Comparison of ENCODE assay signal across 14 mouse cellular contexts in the genomic region with DNA sequence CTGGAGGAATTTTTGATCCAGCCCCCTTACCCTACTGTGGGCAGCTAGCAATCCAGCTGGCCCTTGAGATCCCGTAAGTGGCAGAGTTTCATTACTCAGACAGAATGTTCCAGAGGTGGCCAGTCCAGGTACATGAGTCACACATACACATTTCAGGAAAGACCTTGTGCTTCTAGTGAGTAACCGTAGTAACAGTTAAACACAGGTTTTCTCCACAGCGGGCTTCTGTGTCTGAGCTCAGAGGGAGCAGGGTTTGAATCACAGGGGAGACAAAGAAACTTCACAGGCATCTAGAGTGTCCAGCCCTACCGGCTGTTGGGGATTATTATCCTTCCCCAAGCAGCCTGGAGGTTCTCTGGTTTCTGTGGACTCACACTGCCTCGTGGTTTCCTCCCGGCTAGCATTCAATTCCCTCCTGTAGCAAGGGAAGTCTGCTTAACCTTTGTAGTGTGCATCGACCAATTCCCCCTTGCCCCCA. TPM values are rescaled to one million over a fixed set of nuclear protein-coding genes. Genes with fewer than 3 reads are reported as not detected.
DNase-seq lines count a peak whose midpoint lies in the region; ATAC-seq lines count a peak whose summit lies in the region.
"Had no signal": no experiment of that assay in that cellular context is flagged by ENCODE, and none has a peak within 500 bp of the region (broad histone marks: within the 10 kb centered on the region; RNA-seq: fewer than 3 reads in every experiment).

No protein-coding gene starts in this region.

- H3K27ac ChIP-seq in heart, embryonic 13.5 days (replicated peaks): peak overlapping the region; percentile 16; the same call in 1 of the 2 replicates
- H3K27ac ChIP-seq in embryonic facial prominence, embryonic 10.5 days (replicated peaks): peak overlapping the region; percentile 68
- peak overlapping the region; percentile 81 for H3K27ac ChIP-seq in limb, embryonic 10.5 days
- H3K27ac ChIP-seq: hindbrain, postnatal 0 days had no signal

- ATAC-seq in heart, embryonic 13.5 days (ENCODE audit: extremely low read depth, insufficient number of reproducible peaks, low FRiP score, low TSS enrichment): no peak
- no peak for ATAC-seq in megakaryocyte, adult 5-6 weeks (ENCODE audit: poor library complexity, severe bottlenecking)
- ATAC-seq: hindbrain, postnatal 0 days had no signal

- no peaks in the 10 kb centered on the region for H3K36me3 ChIP-seq in heart, embryonic 13.5 days
- H3K36me3 ChIP-seq in embryonic facial prominence, embryonic 10.5 days (replicated peaks): no peaks in the 10 kb centered on the region
- no peaks in the 10 kb centered on the region for H3K36me3 ChIP-seq in limb, embryonic 10.5 days

- no peak for DNase-seq in heart, adult 8-10 months (ENCODE audit: low spot score)
- peak; percentile 38 for DNase-seq in embryonic facial prominence, embryonic 10.5 days (ENCODE audit: low spot score)
- DNase-seq in limb, embryonic 10.5 days (ENCODE audit: low spot score): no peak
- peak; percentile 75 for DNase-seq in lung, postnatal 36 days
- DNase-seq in right cerebral cortex, adult 2 months (ENCODE audit: low spot score in 2 of 2): no peak
- no peak for DNase-seq in neural tube, embryonic 10.5 days (ENCODE audit: extremely low spot score, low spot score)
- DNase-seq: adrenal gland, postnatal 36 days; cerebellum, adult 18-20 months; kidney, postnatal 36 days had no signal

- H3K9ac ChIP-seq in heart, embryonic 13.5 days: 0 out of 2 replicates have a peak overlapping the region, but pooled peaks have one; percentile 33

- no peak overlapping the region for H3K4me3 ChIP-seq in heart, embryonic 13.5 days
- H3K4me3 ChIP-seq in embryonic facial prominence, embryonic 10.5 days: no peak overlapping the region
- no peak overlapping the region for H3K4me3 ChIP-seq in limb, embryonic 10.5 days

- no peaks in the 10 kb centered on the region for H3K27me3 ChIP-seq in heart, embryonic 13.5 days (replicated peaks)
- no peaks in the 10 kb centered on the region for H3K27me3 ChIP-seq in embryonic facial prominence, embryonic 10.5 days (replicated peaks; ENCODE audit: low read depth, poor library complexity, severe bottlenecking)
- H3K27me3 ChIP-seq in limb, embryonic 10.5 days (ENCODE audit: low read depth, poor library complexity, severe bottlenecking): no peaks in the 10 kb centered on the region

- H3K4me2 ChIP-seq in heart, embryonic 13.5 days: no peak overlapping the region

- H3K4me1 ChIP-seq in heart, embryonic 13.5 days: peaks cover 21% of the 10 kb centered on the region
- H3K4me1 ChIP-seq in embryonic facial prominence, embryonic 10.5 days: peaks cover 50% of the 10 kb centered on the region
- peaks cover 47% of the 10 kb centered on the region for H3K4me1 ChIP-seq in limb, embryonic 10.5 days

- H3K9me3 ChIP-seq in heart, embryonic 13.5 days: no peaks in the 10 kb centered on the region
- H3K9me3 ChIP-seq in embryonic facial prominence, embryonic 10.5 days: no peaks in the 10 kb centered on the region
- H3K9me3 ChIP-seq in limb, embryonic 10.5 days (replicated peaks): no peaks in the 10 kb centered on the region

- WGBS in heart, embryonic 13.5 days: 56% methylated on average over 7 of the region's 7 CpGs
- 54% methylated on average over 7 of the region's 7 CpGs for WGBS in embryonic facial prominence, embryonic 10.5 days
- 76% methylated on average over 7 of the region's 7 CpGs for WGBS in limb, embryonic 10.5 days

RNA-seq across cellular contexts. Expression of gene Col6a2, which starts 10.7 kb away (rescaled TPM):
- 47.1 and 51.6 TPM in 2 replicates for polyA plus RNA-seq in heart, embryonic 13.5 days (2015; fragmentation: Nextera tagmentation; extraction: Ambion mirVana)
- total RNA-seq in heart, adult 8-10 months (2022): 10 to 100 TPM; 27.7 to 45.4 (median 40.4) TPM
- polyA plus RNA-seq in embryonic facial prominence, embryonic 10.5 days (2016; fragmentation: Nextera tagmentation; extraction: Ambion mirVana): 6.5 and 11.8 TPM in 2 replicates
- 5.5 and 9.5 TPM in 2 replicates for polyA plus RNA-seq in limb, embryonic 10.5 days (2016; fragmentation: Nextera tagmentation; extraction: Ambion mirVana)
- 0.13 TPM in 1 of 2 replicates, not detected in the other for total RNA-seq in megakaryocyte, adult 5-6 weeks (2015)
- not detected in 2 replicates for total RNA-seq in megakaryocyte, adult 5-6 weeks (2017)

RNA-seq across cellular contexts. Expression of gene Ftcd, which starts 58.7 kb away (rescaled TPM):
- 3.0 and 3.6 TPM in 2 replicates for polyA plus RNA-seq in heart, embryonic 13.5 days (2015; fragmentation: Nextera tagmentation; extraction: Ambion mirVana)
- not detected for total RNA-seq in heart, adult 8-10 months (2022)
- not detected in 2 replicates for polyA plus RNA-seq in embryonic facial prominence, embryonic 10.5 days (2016; fragmentation: Nextera tagmentation; extraction: Ambion mirVana)
- 0.10 TPM in 1 of 2 replicates, not detected in the other for polyA plus RNA-seq in limb, embryonic 10.5 days (2016; fragmentation: Nextera tagmentation; extraction: Ambion mirVana)
- not detected in 2 replicates for total RNA-seq in megakaryocyte, adult 5-6 weeks (2015)
- total RNA-seq in megakaryocyte, adult 5-6 weeks (2017): not detected in 2 replicates
- total RNA-seq: hindbrain, postnatal 0 days; left cerebral cortex, postnatal 14 days; megakaryocyte-erythroid progenitor cell, adult 5-6 weeks had no signal
- polyA plus RNA-seq: hindbrain, postnatal 0 days had no signal

Comparison
In these comparisons a context has a peak if more than half of its experiments do, and no peak if none do; other contexts are left out.
1. H3K27ac ChIP-seq: peak in every context shown above with its lines; median percentile 81 in limb, embryonic 10.5 days; 68 in embryonic facial prominence, embryonic 10.5 days; 16 in heart, embryonic 13.5 days.
2. DNase-seq: peak in embryonic facial prominence, embryonic 10.5 days (single experiment) and lung, postnatal 36 days (single experiment); none in heart, adult 8-10 months (single experiment), limb, embryonic 10.5 days (single experiment), right cerebral cortex, adult 2 months (0 of 2) and neural tube, embryonic 10.5 days (single experiment).